Mouse (Mus musculus): Measurements from ENCODE around the gene Mboat2. TPM values are rescaled to one million over a fixed set of nuclear protein-coding genes. Genes with fewer than 3 reads are reported as not detected.
A peak's percentile ranks its signal among the peaks of the same experiment; 100 is the strongest.

Gene Mboat2
- polyA plus RNA-seq, 1 experiment from 2014 or later = 49.0 TPM

GRCm38 (mm10) chr12:24948344-24948743 lies 117.7 kb downstream of the Mboat2 start:
- Histone ChIP-seq H3K36me3 (ENCODE audit: control insufficient read depth, insufficient read depth, low read length) (peaks cover 20% of the 10 kb centered on the region), H3K9ac (replicated peaks; ENCODE audit: low read depth, low read length) (no peak overlapping the region), H3K4me2 (replicated peaks; ENCODE audit: low read depth, low read length) (no peak overlapping the region), H3K27ac (ENCODE audit: low read length) (no peak overlapping the region), H3K4me1 (ENCODE audit: control insufficient read depth, insufficient read depth, low read length) (no peaks in the 10 kb centered on the region), H3K27me3 (ENCODE audit: control insufficient read depth, insufficient read depth, low read length) (no peaks in the 10 kb centered on the region), H3K4me3 (ENCODE audit: low read depth, low read length) (no peak overlapping the region), H3K9me3 (ENCODE audit: control insufficient read depth, low read depth, low read length) (no peaks in the 10 kb centered on the region)
- peak; percentile 49; the same call in 1 of the 2 replicates for ATAC-seq (ENCODE audit: insufficient number of reproducible peaks, insufficient read depth, low FRiP score, low read depth)
- WGBS = 65% methylated on average over 3 of the region's 3 CpGs

GRCm38 (mm10) chr12:24950376-24951046 lies 119.8 kb downstream of the Mboat2 start:
- no peak overlapping the region for H3K4me2 ChIP-seq (replicated peaks; ENCODE audit: low read depth, low read length)
- no peak overlapping the region for H3K4me3 ChIP-seq (ENCODE audit: low read depth, low read length)
- ATAC-seq (ENCODE audit: insufficient number of reproducible peaks, insufficient read depth, low FRiP score, low read depth) = no peak
- H3K4me1 ChIP-seq (ENCODE audit: control insufficient read depth, insufficient read depth, low read length) = no peaks in the 10 kb centered on the region
- no peak overlapping the region for H3K27ac ChIP-seq (ENCODE audit: low read length)
- 90% methylated on average over 7 of the region's 7 CpGs for WGBS
- no peaks in the 10 kb centered on the region for H3K9me3 ChIP-seq (ENCODE audit: control insufficient read depth, low read depth, low read length)
- no peak overlapping the region; the same call in 1 of the 2 replicates for H3K9ac ChIP-seq (replicated peaks; ENCODE audit: low read depth, low read length)
- no peaks in the 10 kb centered on the region for H3K27me3 ChIP-seq (ENCODE audit: control insufficient read depth, insufficient read depth, low read length)
- H3K36me3 ChIP-seq (ENCODE audit: control insufficient read depth, insufficient read depth, low read length) = peaks cover 20% of the 10 kb centered on the region

GRCm38 (mm10) chr12:24952147-24952546 lies 121.5 kb downstream of the Mboat2 start:
- Histone ChIP-seq H3K9me3 (ENCODE audit: control insufficient read depth, low read depth, low read length) (no peaks in the 10 kb centered on the region), H3K27me3 (ENCODE audit: control insufficient read depth, insufficient read depth, low read length) (no peaks in the 10 kb centered on the region), H3K4me1 (ENCODE audit: control insufficient read depth, insufficient read depth, low read length) (no peaks in the 10 kb centered on the region), H3K4me2 (replicated peaks; ENCODE audit: low read depth, low read length) (no peak overlapping the region), H3K9ac (replicated peaks; ENCODE audit: low read depth, low read length) (no peak overlapping the region), H3K27ac (ENCODE audit: low read length) (no peak overlapping the region), H3K4me3 (ENCODE audit: low read depth, low read length) (no peak overlapping the region), H3K36me3 (ENCODE audit: control insufficient read depth, insufficient read depth, low read length) (peaks cover 21% of the 10 kb centered on the region)
- no peak for ATAC-seq (ENCODE audit: insufficient number of reproducible peaks, insufficient read depth, low FRiP score, low read depth)
- WGBS = 47% methylated on average over 6 of the region's 6 CpGs

- H3K4me1 ChIP-seq (ENCODE audit: control insufficient read depth, insufficient read depth, low read length) = no peaks in the 10 kb centered on the region
- H3K9ac ChIP-seq (replicated peaks; ENCODE audit: low read depth, low read length) = no peak overlapping the region
- H3K36me3 ChIP-seq (ENCODE audit: control insufficient read depth, insufficient read depth, low read length) = peaks cover 29% of the 10 kb centered on the region
- ATAC-seq (ENCODE audit: insufficient number of reproducible peaks, insufficient read depth, low FRiP score, low read depth) = no peak
- H3K4me3 ChIP-seq (ENCODE audit: low read depth, low read length) = no peak overlapping the region
- no peak overlapping the region for H3K4me2 ChIP-seq (replicated peaks; ENCODE audit: low read depth, low read length)
- no peak overlapping the region for H3K27ac ChIP-seq (ENCODE audit: low read length)
- WGBS = 80% methylated on average over 9 of the region's 9 CpGs
- no peaks in the 10 kb centered on the region for H3K9me3 ChIP-seq (ENCODE audit: control insufficient read depth, low read depth, low read length)
- no peaks in the 10 kb centered on the region for H3K27me3 ChIP-seq (ENCODE audit: control insufficient read depth, insufficient read depth, low read length)
These were observed 124.5 kb downstream of the Mboat2 start for GRCm38 (mm10) chr12:24955137-24955536.

- ATAC-seq (ENCODE audit: insufficient number of reproducible peaks, insufficient read depth, low FRiP score, low read depth) = no peak
- Histone ChIP-seq H3K4me3 (ENCODE audit: low read depth, low read length) (no peak overlapping the region), H3K36me3 (ENCODE audit: control insufficient read depth, insufficient read depth, low read length) (peaks cover 14% of the 10 kb centered on the region; the same call in 1 of the 2 replicates), H3K9ac (replicated peaks; ENCODE audit: low read depth, low read length) (no peak overlapping the region), H3K27me3 (ENCODE audit: control insufficient read depth, insufficient read depth, low read length) (no peaks in the 10 kb centered on the region), H3K27ac (ENCODE audit: low read length) (no peak overlapping the region), H3K9me3 (ENCODE audit: control insufficient read depth, low read depth, low read length) (no peaks in the 10 kb centered on the region), H3K4me2 (replicated peaks; ENCODE audit: low read depth, low read length) (no peak overlapping the region), H3K4me1 (ENCODE audit: control insufficient read depth, insufficient read depth, low read length) (no peaks in the 10 kb centered on the region)
- 91% methylated on average over 3 of the region's 3 CpGs for WGBS
These were observed 127.8 kb downstream of the Mboat2 start for GRCm38 (mm10) chr12:24958526-24958925.

GRCm38 (mm10) chr12:24961821-24962220 lies 131.1 kb downstream of the Mboat2 start:
- Histone ChIP-seq H3K36me3 (ENCODE audit: control insufficient read depth, insufficient read depth, low read length) (peaks cover 12% of the 10 kb centered on the region; the same call in 1 of the 2 replicates), H3K9me3 (ENCODE audit: control insufficient read depth, low read depth, low read length) (no peaks in the 10 kb centered on the region), H3K27me3 (ENCODE audit: control insufficient read depth, insufficient read depth, low read length) (no peaks in the 10 kb centered on the region), H3K4me3 (ENCODE audit: low read depth, low read length) (no peak overlapping the region), H3K27ac (ENCODE audit: low read length) (no peak overlapping the region), H3K4me1 (ENCODE audit: control insufficient read depth, insufficient read depth, low read length) (no peaks in the 10 kb centered on the region), H3K4me2 (replicated peaks; ENCODE audit: low read depth, low read length) (no peak overlapping the region), H3K9ac (replicated peaks; ENCODE audit: low read depth, low read length) (no peak overlapping the region)
- no peak for ATAC-seq (ENCODE audit: insufficient number of reproducible peaks, insufficient read depth, low FRiP score, low read depth)
- WGBS = 91% methylated on average over 7 of the region's 7 CpGs

GRCm38 (mm10) chr12:24962362-24962967 lies 131.8 kb downstream of the Mboat2 start:
- Histone ChIP-seq H3K9me3 (ENCODE audit: control insufficient read depth, low read depth, low read length) (no peaks in the 10 kb centered on the region), H3K36me3 (ENCODE audit: control insufficient read depth, insufficient read depth, low read length) (peaks cover 10% of the 10 kb centered on the region; the same call in 1 of the 2 replicates), H3K4me3 (ENCODE audit: low read depth, low read length) (no peak overlapping the region), H3K4me2 (replicated peaks; ENCODE audit: low read depth, low read length) (no peak overlapping the region), H3K9ac (replicated peaks; ENCODE audit: low read depth, low read length) (no peak overlapping the region), H3K4me1 (ENCODE audit: control insufficient read depth, insufficient read depth, low read length) (no peaks in the 10 kb centered on the region), H3K27ac (ENCODE audit: low read length) (no peak overlapping the region), H3K27me3 (ENCODE audit: control insufficient read depth, insufficient read depth, low read length) (no peaks in the 10 kb centered on the region)
- ATAC-seq (ENCODE audit: insufficient number of reproducible peaks, insufficient read depth, low FRiP score, low read depth) = no peak
- 78% methylated on average over 11 of the region's 11 CpGs for WGBS

GRCm38 (mm10) chr12:24963393-24964022 lies 132.8 kb downstream of the Mboat2 start:
- no peak overlapping the region for H3K9ac ChIP-seq (replicated peaks; ENCODE audit: low read depth, low read length)
- H3K4me2 ChIP-seq (replicated peaks; ENCODE audit: low read depth, low read length) = no peak overlapping the region
- no peaks in the 10 kb centered on the region for H3K4me1 ChIP-seq (ENCODE audit: control insufficient read depth, insufficient read depth, low read length)
- peak overlapping the region; percentile 27; the same call in 1 of the 2 replicates for H3K27ac ChIP-seq (ENCODE audit: low read length)
- ATAC-seq (ENCODE audit: insufficient number of reproducible peaks, insufficient read depth, low FRiP score, low read depth) = no peak
- WGBS = 64% methylated on average over 13 of the region's 13 CpGs
- H3K9me3 ChIP-seq (ENCODE audit: control insufficient read depth, low read depth, low read length) = no peaks in the 10 kb centered on the region
- no peak overlapping the region for H3K4me3 ChIP-seq (ENCODE audit: low read depth, low read length)
- no peaks in the 10 kb centered on the region for H3K27me3 ChIP-seq (ENCODE audit: control insufficient read depth, insufficient read depth, low read length)
- peaks cover 10% of the 10 kb centered on the region; the same call in 1 of the 2 replicates for H3K36me3 ChIP-seq (ENCODE audit: control insufficient read depth, insufficient read depth, low read length)

Measured in stomach, embryonic 14.5 days (tissue).